Comparison of ENCODE assay signal across 8 mouse cellular contexts in genomic region chr12:26903073-26903893, GRCm38 (mm10).
DNase-seq lines count a peak whose midpoint lies in the region; ATAC-seq and TF ChIP-seq lines count a peak whose summit lies in the region.

No protein-coding gene starts in this region.

- no peak for TF ChIP-seq CTCF in forebrain, postnatal 0 days (IDR thresholded peaks at IDR 0.05; ENCODE audit: low read depth)

- H3K27ac ChIP-seq in lung, embryonic 15.5 days: no peak overlapping the region
- peak overlapping the region; percentile 89 for H3K27ac ChIP-seq in forebrain, postnatal 0 days (ENCODE audit: low read depth, low read length)
- H3K27ac ChIP-seq in midbrain, embryonic 12.5 days (replicated peaks): peak overlapping the region; percentile 83

- no peaks in the 10 kb centered on the region for H3K9me3 ChIP-seq in lung, embryonic 15.5 days
- no peaks in the 10 kb centered on the region for H3K9me3 ChIP-seq in forebrain, postnatal 0 days (ENCODE audit: low read length)
- H3K9me3 ChIP-seq in midbrain, embryonic 12.5 days: no peaks in the 10 kb centered on the region

- H3K4me3 ChIP-seq in lung, embryonic 15.5 days: no peak overlapping the region
- H3K4me3 ChIP-seq in forebrain, postnatal 0 days (ENCODE audit: low read depth, low read length): peak overlapping the region; percentile 30
- peak overlapping the region; percentile 29 for H3K4me3 ChIP-seq in midbrain, embryonic 12.5 days

- H3K36me3 ChIP-seq in lung, embryonic 15.5 days: no peaks in the 10 kb centered on the region
- H3K36me3 ChIP-seq in forebrain, postnatal 0 days (ENCODE audit: insufficient read depth): no peaks in the 10 kb centered on the region
- H3K36me3 ChIP-seq in midbrain, embryonic 12.5 days: no peaks in the 10 kb centered on the region

- H3K4me2 ChIP-seq in lung, embryonic 15.5 days: peak overlapping the region; percentile 37
- H3K4me2 ChIP-seq in forebrain, postnatal 0 days (ENCODE audit: low read depth): peak overlapping the region; percentile 68
- H3K4me2 ChIP-seq in midbrain, embryonic 12.5 days (replicated peaks): peak overlapping the region; percentile 56

- no peak for DNase-seq in lung, postnatal 14 days
- peak; percentile 82 for DNase-seq in forebrain, postnatal 0 days
- DNase-seq in kidney, postnatal 10 days: peak; percentile 38
- no peak for DNase-seq in spleen, postnatal 14 days (ENCODE audit: low spot score in 2 of 2)
- DNase-seq in heart, adult 11 months: no peak

- no peaks in the 10 kb centered on the region for H3K4me1 ChIP-seq in lung, embryonic 15.5 days
- H3K4me1 ChIP-seq in forebrain, postnatal 0 days (ENCODE audit: insufficient read depth): peaks cover 17% of the 10 kb centered on the region
- peaks cover 18% of the 10 kb centered on the region for H3K4me1 ChIP-seq in midbrain, embryonic 12.5 days

- H3K27me3 ChIP-seq in lung, embryonic 15.5 days: no peaks in the 10 kb centered on the region
- H3K27me3 ChIP-seq in forebrain, postnatal 0 days (ENCODE audit: insufficient read depth, low read length): no peaks in the 10 kb centered on the region
- no peaks in the 10 kb centered on the region for H3K27me3 ChIP-seq in midbrain, embryonic 12.5 days

- no peak for ATAC-seq in lung, embryonic 15.5 days (ENCODE audit: borderline replicate concordance, extremely low read depth, low FRiP score, low TSS enrichment)
- ATAC-seq in forebrain, postnatal 0 days: peak; percentile 96
- ATAC-seq in midbrain, embryonic 12.5 days (ENCODE audit: low FRiP score, low read depth): peak; percentile 97
- ATAC-seq in erythroblast, adult 5-6 weeks (replicated peaks; ENCODE audit: low FRiP score, poor library complexity, severe bottlenecking): no peak

- WGBS in lung, embryonic 15.5 days: 33% methylated on average over 23 of the region's 23 CpGs
- 10% methylated on average over 23 of the region's 23 CpGs for WGBS in forebrain, postnatal 0 days
- WGBS in midbrain, embryonic 12.5 days: 24% methylated on average over 23 of the region's 23 CpGs

- no peak overlapping the region for H3K9ac ChIP-seq in lung, embryonic 15.5 days
- H3K9ac ChIP-seq in forebrain, postnatal 0 days: peak overlapping the region; percentile 58
- H3K9ac ChIP-seq in midbrain, embryonic 12.5 days (replicated peaks): no peak overlapping the region; the same call in 1 of the 2 replicates

Comparison
In these comparisons a context has a peak if more than half of its experiments do, and no peak if none do; other contexts are left out.
1. ATAC-seq: peak in forebrain, postnatal 0 days (single experiment) and midbrain, embryonic 12.5 days (single experiment); none in lung, embryonic 15.5 days (single experiment) and erythroblast, adult 5-6 weeks (single experiment).
2. DNase-seq: peak in forebrain, postnatal 0 days (single experiment) and kidney, postnatal 10 days (single experiment); none in lung, postnatal 14 days (single experiment), spleen, postnatal 14 days (0 of 2) and heart, adult 11 months (single experiment).
3. Peak in every context shown above with its lines, with median percentiles within 50 percentile points of each other: H3K4me2 ChIP-seq.